Mouse (Mus musculus) liver, embryonic 11.5 days (tissue): Measurements from ENCODE around the gene Olfr243. TPM values are rescaled to one million over a fixed set of nuclear protein-coding genes. Genes with fewer than 3 reads are reported as not detected.
A peak's percentile ranks its signal among the peaks of the same experiment; 100 is the strongest.
"Not testable (repeated sequence)": the region's sequence is repeated elsewhere in the genome, so short reads cannot be mapped to it uniquely, and the experiment has no call there.

Source experiments
- ATAC-seq: fragments of 200-750 bp; cut with Nextera tagmentation; replicated peaks from 2 replicates; pipeline ENCODE4 v1.8.0; 2017; ENCODE audit warnings: moderate number of reproducible peaks, mild to moderate bottlenecking, moderate TSS enrichment, moderate library complexity; ENCODE audit not compliant: low FRiP score
- DNase-seq: peaks from one replicate; pipeline ENCODE4 v3.0.0-alpha.2; 2017; ENCODE audit warnings: low spot score
- H3K27ac ChIP-seq: fragments of 300-500 bp; sonication (generic); 2 replicates; pipeline ENCODE4 v1.5.1; 2014; ENCODE audit warnings: mild to moderate bottlenecking, low read depth, low read length, control low read depth
- H3K27me3 ChIP-seq: fragments of 300-500 bp; sonication (generic); replicated peaks from 2 replicates; pipeline ENCODE4 v1.6.1; 2014; ENCODE audit warnings: low read length, mixed read lengths; ENCODE audit not compliant: control insufficient read depth, insufficient read depth
- H3K36me3 ChIP-seq: fragments of 300-500 bp; sonication (generic); 2 replicates; pipeline ENCODE4 v1.6.1; 2014; ENCODE audit warnings: mild to moderate bottlenecking, low read length, moderate library complexity, mixed read lengths; ENCODE audit not compliant: control insufficient read depth, insufficient read depth
- H3K4me1 ChIP-seq: fragments of 300-500 bp; sonication (generic); replicated peaks from 2 replicates; pipeline ENCODE4 v1.6.1; 2014; ENCODE audit warnings: low read length, mixed read lengths; ENCODE audit not compliant: control insufficient read depth, insufficient read depth
- H3K4me2 ChIP-seq: fragments of 300-500 bp; sonication (generic); 2 replicates; pipeline ENCODE4 v1.6.1; 2014; ENCODE audit warnings: mild to moderate bottlenecking, control low read depth, moderate library complexity
- H3K4me3 ChIP-seq: fragments of 300-500 bp; sonication (generic); 2 replicates; pipeline ENCODE4 v1.5.1; 2014; ENCODE audit warnings: low read depth, low read length, control low read depth
- H3K9ac ChIP-seq: fragments of 300-500 bp; sonication (generic); 2 replicates; pipeline ENCODE4 v1.6.1; 2014; ENCODE audit warnings: low read depth, low read length, control low read depth
- H3K9me3 ChIP-seq: fragments of 300-500 bp; sonication (generic); 2 replicates; pipeline ENCODE4 v1.6.1; 2016; ENCODE audit warnings: low read length, inconsistent platforms, mixed read lengths; ENCODE audit not compliant: control insufficient read depth
- WGBS: fragments of 180-500 bp; shearing (Covaris S2); extraction: QIAGEN DNeasy Blood & Tissue Kit; methylation state at CpG from one replicate; pipeline ENCODE4 v1.1.7; 2014; 5-methylcytosine and 5-hydroxymethylcytosine counted together
- polyA plus RNA-seq: library from polyadenylated mRNA; unstranded; fragments of >200 nt; fragmentation: Nextera tagmentation; extraction: Ambion mirVana; gene quantifications from 2 replicates; pipeline ENCODE4 v1.2.1, GENCODE M21; 2014

The Olfr243 gene
- not detected in 2 replicates for polyA plus RNA-seq

DNA sequence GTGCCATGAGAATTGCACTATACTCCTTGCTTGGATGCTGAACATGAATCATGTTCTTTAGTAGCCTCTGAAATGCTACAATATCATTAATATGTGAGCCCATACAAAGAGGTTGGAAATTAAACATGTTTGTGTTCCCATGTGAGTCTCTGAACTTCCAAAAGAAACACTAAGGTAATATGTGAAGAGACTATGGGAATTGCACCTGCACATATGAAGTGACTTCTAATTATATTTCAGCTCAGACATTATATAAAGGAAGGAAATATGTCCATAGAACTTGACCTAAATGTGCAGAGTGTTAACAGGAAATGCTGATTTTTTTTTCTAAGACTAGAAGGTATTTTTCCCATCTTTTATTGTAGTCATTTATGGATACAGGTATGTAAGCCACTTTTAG, at the start of gene Olfr243:
Olfr243 (plus strand) TSS at position 301 of the 400 bp plus-strand sequence.
- H3K4me3 ChIP-seq, result no peak within 1 kb of the TSS
- no peak within 1 kb of the TSS for H3K9ac ChIP-seq
- no peaks in the 10 kb centered on the region for H3K27me3 ChIP-seq
- no peaks in the 10 kb centered on the region for H3K36me3 ChIP-seq
- no peak within 1 kb of the TSS for H3K4me2 ChIP-seq
- no peaks in the 10 kb centered on the region for H3K9me3 ChIP-seq
- no peaks in the 10 kb centered on the region for H3K4me1 ChIP-seq
- H3K27ac ChIP-seq, result no peak within 1 kb of the TSS
- DNase-seq, result no peak
- no peak for ATAC-seq

DNA sequence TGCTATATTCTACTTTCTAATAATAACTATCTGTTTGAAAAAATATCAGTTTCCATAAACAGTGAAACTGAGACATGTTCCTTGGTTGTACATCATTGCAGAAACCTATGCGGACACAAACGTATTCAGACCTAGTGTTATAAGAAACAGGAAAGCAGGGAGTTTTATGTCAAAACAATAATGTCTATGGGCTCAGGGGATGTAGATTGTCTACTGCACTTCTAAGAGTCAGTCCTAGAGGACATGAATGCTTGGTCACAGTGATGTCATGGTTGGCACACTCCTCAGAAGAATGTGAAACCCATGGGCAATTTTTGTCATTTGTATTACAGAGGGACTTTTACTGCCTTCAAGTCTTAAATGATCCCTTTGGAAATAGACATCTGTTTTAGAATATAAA, 43.4 kb upstream of the Olfr243 start, which contains the start of gene Olfr624:
Olfr624 (minus strand) TSS at position 101 of the 400 bp plus-strand sequence.
- Histone ChIP-seq H3K4me1 (no peaks in the 10 kb centered on the region), H3K27ac (no peak within 1 kb of the TSS), H3K9ac (no peak within 1 kb of the TSS), H3K36me3 (no peaks in the 10 kb centered on the region), H3K4me2 (no peak within 1 kb of the TSS), H3K27me3 (no peaks in the 10 kb centered on the region), H3K9me3 (no peaks in the 10 kb centered on the region), H3K4me3 (no peak within 1 kb of the TSS)
- no peak for ATAC-seq
- no peak for DNase-seq
- WGBS, result 94% methylated on average over 2 of the region's 2 CpGs

GRCm38 (mm10) chr7:103682420-103682819, 32.1 kb upstream of the Olfr243 start, which contains the start of gene Olfr625-ps1:
Gene Olfr625-ps1, plus strand, starts transcription at chr7:103682720.
- Histone ChIP-seq H3K4me1 (no peaks in the 10 kb centered on the region), H3K9me3 (no peaks in the 10 kb centered on the region), H3K27me3 (no peaks in the 10 kb centered on the region), H3K36me3 (no peaks in the 10 kb centered on the region), H3K4me3 (no peak within 1 kb of the TSS), H3K4me2 (no peak within 1 kb of the TSS), H3K27ac (no peak within 1 kb of the TSS), H3K9ac (no peak within 1 kb of the TSS)
- DNase-seq, result no peak
- no peak for ATAC-seq

- no peaks in the 10 kb centered on the region for H3K27me3 ChIP-seq
- 85% methylated on average over 4 of the region's 4 CpGs for WGBS
- H3K4me3 ChIP-seq, result no peak overlapping the region
- no peak overlapping the region for H3K27ac ChIP-seq
- no peak for ATAC-seq
- no peak for DNase-seq
- no peaks in the 10 kb centered on the region for H3K9me3 ChIP-seq
- no peaks in the 10 kb centered on the region for H3K36me3 ChIP-seq
- no peak overlapping the region for H3K9ac ChIP-seq
- H3K4me2 ChIP-seq, result no peak overlapping the region
- H3K4me1 ChIP-seq, result no peaks in the 10 kb centered on the region
These were observed 15.0 kb upstream of the Olfr243 start for GRCm38 (mm10) chr7:103699469-103699868.

DNA sequence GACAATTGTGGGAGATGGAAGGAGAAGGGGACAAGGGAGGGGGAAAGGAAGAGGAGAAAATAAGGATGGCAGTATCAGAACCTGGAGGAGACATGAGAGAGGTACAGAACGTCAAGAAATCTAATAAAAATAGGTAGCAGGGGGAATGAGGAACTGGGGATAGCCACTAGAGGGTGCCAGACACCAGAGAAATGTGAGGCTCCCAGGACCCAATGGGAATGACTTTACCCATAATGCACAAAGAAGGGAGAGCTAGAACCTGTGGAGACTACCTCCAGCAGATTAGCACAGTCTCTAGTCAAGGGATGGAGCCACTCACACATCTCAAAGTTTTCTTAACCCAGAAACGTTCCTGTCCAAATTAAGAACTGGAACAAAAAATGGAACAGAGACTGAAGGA, 2.4 kb upstream of the Olfr243 start:
- Histone ChIP-seq H3K9me3 (no peaks in the 10 kb centered on the region), H3K27me3 (no peaks in the 10 kb centered on the region), H3K4me2 (no peak overlapping the region), H3K4me1 (no peaks in the 10 kb centered on the region), H3K4me3 (no peak overlapping the region), H3K9ac (no peak overlapping the region), H3K27ac (no peak overlapping the region), H3K36me3 (no peaks in the 10 kb centered on the region)
- 28% methylated on average over 2 of the region's 2 CpGs for WGBS
- ATAC-seq (peak; percentile 63), DNase-seq (no peak)

GRCm38 (mm10) chr7:103716398-103716797, 1.9 kb downstream of the Olfr243 start:
- not testable (repeated sequence) for H3K4me2 ChIP-seq, ATAC-seq
- 92% methylated on average over 1 of the region's 1 CpGs for WGBS

GRCm38 (mm10) chr7:103730074-103730473, 15.6 kb downstream of the Olfr243 start, which contains the start of gene Olfr628:
Gene Olfr628, plus strand, starts transcription at chr7:103730374.
- Histone ChIP-seq H3K27me3 (no peaks in the 10 kb centered on the region), H3K9ac (no peak within 1 kb of the TSS), H3K4me3 (no peak within 1 kb of the TSS), H3K9me3 (no peaks in the 10 kb centered on the region), H3K27ac (no peak within 1 kb of the TSS), H3K36me3 (no peaks in the 10 kb centered on the region), H3K4me1 (no peaks in the 10 kb centered on the region), H3K4me2 (no peak within 1 kb of the TSS)
- no peak for DNase-seq
- WGBS, result 87% methylated on average over 1 of the region's 1 CpGs
- no peak for ATAC-seq

More at GRCm38 (mm10) chr7:103716398-103716797, 1.9 kb downstream of the Olfr243 start:
- not testable (repeated sequence) for H3K9ac ChIP-seq, H3K27ac ChIP-seq, H3K4me1 ChIP-seq, H3K4me3 ChIP-seq, H3K36me3 ChIP-seq, H3K27me3 ChIP-seq, H3K9me3 ChIP-seq, DNase-seq

GRCm38 (mm10) chr7:103744843-103745242, 30.4 kb downstream of the Olfr243 start, which contains the start of gene Olfr629:
Gene Olfr629, minus strand, starts transcription at chr7:103744943.
- Histone ChIP-seq H3K27me3 (no peaks in the 10 kb centered on the region), H3K4me2 (no peak within 1 kb of the TSS), H3K36me3 (no peaks in the 10 kb centered on the region), H3K9ac (no peak within 1 kb of the TSS), H3K9me3 (no peaks in the 10 kb centered on the region), H3K4me1 (no peaks in the 10 kb centered on the region), H3K27ac (no peak within 1 kb of the TSS), H3K4me3 (no peak within 1 kb of the TSS)
- WGBS, result 78% methylated on average over 2 of the region's 2 CpGs
- no peak for ATAC-seq
- no peak for DNase-seq

- H3K27me3 ChIP-seq, result no peaks in the 10 kb centered on the region
- no peak for ATAC-seq
- 47% methylated on average over 2 of the region's 2 CpGs for WGBS
These were observed 42.8 kb downstream of the Olfr243 start, which contains the start of gene Olfr630 for GRCm38 (mm10) chr7:103757233-103757632. Gene Olfr630, minus strand, starts transcription at chr7:103757333.

More at GRCm38 (mm10) chr7:103757233-103757632, 42.8 kb downstream of the Olfr243 start, which contains the start of gene Olfr630:
- Histone ChIP-seq H3K4me1 (no peaks in the 10 kb centered on the region), H3K36me3 (no peaks in the 10 kb centered on the region), H3K9ac (no peak within 1 kb of the TSS), H3K4me3 (no peak within 1 kb of the TSS), H3K4me2 (no peak within 1 kb of the TSS), H3K27ac (no peak within 1 kb of the TSS), H3K9me3 (no peaks in the 10 kb centered on the region)
- DNase-seq, result no peak
